Mouse (Mus musculus) intestine, embryonic 14.5 days (tissue): ENCODE results near the gene Slc17a8. TPM values are rescaled to one million over a fixed set of nuclear protein-coding genes. Genes with fewer than 3 reads are reported as not detected.

ENCODE experiments used
- ATAC-seq: fragments of 200-750 bp; cut with Nextera tagmentation; replicated peaks from 2 replicates; pipeline ENCODE4 v1.8.0; 2017; ENCODE audit warnings: low read depth, moderate number of reproducible peaks, moderate TSS enrichment, moderate library complexity; ENCODE audit not compliant: low FRiP score, low TSS enrichment
- DNase-seq: peaks from one replicate; pipeline ENCODE4 v3.0.0-alpha.2; 2018; ENCODE audit warnings: low spot score
- H3K27ac ChIP-seq: fragments of 300-500 bp; sonication (generic); 2 replicates; pipeline ENCODE4 v1.5.1; 2014; ENCODE audit warnings: low read depth, mild to moderate bottlenecking, control low read depth
- H3K27me3 ChIP-seq: fragments of 300-500 bp; sonication (generic); replicated peaks from 2 replicates; pipeline ENCODE4 v1.6.1; 2014; ENCODE audit warnings: low read length, control low read depth; ENCODE audit not compliant: control insufficient read depth, insufficient read depth
- H3K36me3 ChIP-seq: fragments of 300-500 bp; sonication (generic); 2 replicates; pipeline ENCODE4 v1.6.1; 2014; ENCODE audit warnings: low read length, control low read depth; ENCODE audit not compliant: control insufficient read depth, insufficient read depth
- H3K4me1 ChIP-seq: fragments of 300-500 bp; sonication (generic); replicated peaks from 2 replicates; pipeline ENCODE4 v1.6.1; 2014; ENCODE audit warnings: low read length, control low read depth, mixed read lengths; ENCODE audit not compliant: control insufficient read depth, insufficient read depth
- H3K4me2 ChIP-seq: fragments of 300-500 bp; sonication (generic); 2 replicates; pipeline ENCODE4 v1.6.1; 2014; ENCODE audit warnings: low read length
- H3K4me3 ChIP-seq: fragments of 300-500 bp; sonication (generic); 2 replicates; pipeline ENCODE4 v1.5.1; 2014; ENCODE audit warnings: low read depth, low read length, control low read depth, mixed read lengths
- H3K9ac ChIP-seq: fragments of 300-500 bp; sonication (generic); 2 replicates; pipeline ENCODE4 v1.6.1; 2014; ENCODE audit warnings: mild to moderate bottlenecking, low read length
- H3K9me3 ChIP-seq: fragments of 300-500 bp; sonication (generic); 2 replicates; pipeline ENCODE4 v1.6.1; 2016; ENCODE audit warnings: low read length, control low read depth; ENCODE audit not compliant: control insufficient read depth
- WGBS: fragments of 180-500 bp; shearing (Covaris S2); extraction: QIAGEN DNeasy Blood & Tissue Kit; methylation state at CpG from one replicate; pipeline ENCODE4 v1.1.7; 2014; 5-methylcytosine and 5-hydroxymethylcytosine counted together
- polyA plus RNA-seq: library from polyadenylated mRNA; unstranded; fragments of >200 nt; fragmentation: Nextera tagmentation; extraction: Ambion mirVana; gene quantifications from 2 replicates; pipeline ENCODE4 v1.2.1, GENCODE M21; 2014

Gene Slc17a8
- polyA plus RNA-seq, 1 experiment from 2014 or later: not detected

DNA sequence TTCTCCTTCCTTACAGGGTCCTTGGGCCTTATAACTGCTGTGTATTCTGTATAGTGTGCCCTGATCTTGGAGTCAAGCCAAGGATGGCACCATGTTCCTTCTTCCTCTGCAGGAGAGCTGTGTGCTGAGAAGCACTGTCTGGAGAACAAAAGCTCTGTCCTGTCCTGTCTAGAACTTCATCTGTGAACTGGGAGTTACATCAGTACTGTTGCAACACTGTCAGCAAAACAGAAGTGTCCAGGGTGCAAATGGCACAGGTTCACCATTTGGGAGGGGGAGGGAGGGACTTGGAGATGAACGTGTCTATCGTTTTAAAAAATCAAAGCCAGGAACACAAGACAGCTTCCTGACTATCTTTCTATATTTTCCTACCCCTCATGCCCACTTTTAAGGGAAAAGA lies 89.1 kb downstream of the Slc17a8 start:
- Histone ChIP-seq H3K4me2 (no peak overlapping the region), H3K9ac (no peak overlapping the region), H3K36me3 (no peaks in the 10 kb centered on the region), H3K4me1 (peaks cover 6% of the 10 kb centered on the region; the same call in 1 of the 2 replicates), H3K4me3 (no peak overlapping the region), H3K27ac (no peak overlapping the region), H3K9me3 (no peaks in the 10 kb centered on the region), H3K27me3 (no peaks in the 10 kb centered on the region)
- WGBS: 93% methylated on average over 2 of the region's 2 CpGs
- DNase-seq (no peak), ATAC-seq (no peak)

DNA sequence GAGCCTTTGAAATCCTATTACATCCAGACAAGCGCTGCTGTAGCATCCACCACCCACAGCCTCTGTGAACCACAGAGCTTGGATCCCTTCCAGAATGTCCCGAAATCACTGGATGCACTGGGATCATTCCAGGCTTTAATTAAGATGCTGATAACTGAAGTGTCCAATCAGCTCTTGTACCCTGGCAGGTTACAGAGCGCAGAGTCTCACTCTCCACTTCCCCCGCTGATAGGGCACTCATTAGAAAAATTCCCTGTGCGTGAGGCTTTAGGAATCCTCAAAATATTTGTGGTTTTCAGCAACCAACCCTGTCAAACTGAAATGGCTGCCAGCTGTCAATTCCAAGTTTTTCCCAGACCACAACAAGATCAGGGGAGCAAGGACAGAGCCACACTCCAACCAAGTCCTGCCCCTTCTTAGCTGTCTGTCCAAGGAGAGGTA lies 89.8 kb downstream of the Slc17a8 start:
- no peak overlapping the region for H3K4me2 ChIP-seq
- WGBS: 59% methylated on average over 5 of the region's 5 CpGs
- no peaks in the 10 kb centered on the region for H3K9me3 ChIP-seq
- ATAC-seq (no peak), DNase-seq (no peak)
- H3K36me3 ChIP-seq: no peaks in the 10 kb centered on the region
- no peaks in the 10 kb centered on the region for H3K27me3 ChIP-seq
- no peak overlapping the region for H3K9ac ChIP-seq
- H3K27ac ChIP-seq: no peak overlapping the region
- no peak overlapping the region for H3K4me3 ChIP-seq
- peaks cover 6% of the 10 kb centered on the region; the same call in 1 of the 2 replicates for H3K4me1 ChIP-seq

DNA sequence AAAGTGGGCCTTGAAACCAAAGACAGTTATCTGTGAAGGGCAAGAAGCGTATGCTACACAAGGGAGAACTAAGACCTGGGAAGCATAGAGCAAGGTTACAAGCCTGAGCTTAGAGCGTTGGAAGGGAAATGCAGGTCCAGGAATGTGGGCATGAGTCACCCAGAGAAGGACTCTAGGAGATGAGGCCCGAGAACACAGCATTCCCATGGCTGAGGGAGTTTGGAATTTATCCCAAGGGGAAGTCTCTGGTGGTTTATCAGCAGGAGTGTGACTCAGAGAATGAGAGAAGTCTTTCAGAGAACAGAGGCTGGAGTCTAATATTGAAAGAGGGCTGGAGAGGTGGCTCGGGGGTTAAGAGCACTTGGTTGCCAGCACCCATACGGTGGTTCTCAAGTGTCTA lies 94.0 kb downstream of the Slc17a8 start:
- no peaks in the 10 kb centered on the region for H3K9me3 ChIP-seq
- no peak overlapping the region for H3K27ac ChIP-seq
- H3K4me2 ChIP-seq: no peak overlapping the region
- no peaks in the 10 kb centered on the region for H3K4me1 ChIP-seq
- H3K9ac ChIP-seq: no peak overlapping the region
- DNase-seq: no peak
- no peak for ATAC-seq
- 72% methylated on average over 5 of the region's 5 CpGs for WGBS
- H3K4me3 ChIP-seq: no peak overlapping the region
- no peaks in the 10 kb centered on the region for H3K27me3 ChIP-seq
- no peaks in the 10 kb centered on the region for H3K36me3 ChIP-seq

DNA sequence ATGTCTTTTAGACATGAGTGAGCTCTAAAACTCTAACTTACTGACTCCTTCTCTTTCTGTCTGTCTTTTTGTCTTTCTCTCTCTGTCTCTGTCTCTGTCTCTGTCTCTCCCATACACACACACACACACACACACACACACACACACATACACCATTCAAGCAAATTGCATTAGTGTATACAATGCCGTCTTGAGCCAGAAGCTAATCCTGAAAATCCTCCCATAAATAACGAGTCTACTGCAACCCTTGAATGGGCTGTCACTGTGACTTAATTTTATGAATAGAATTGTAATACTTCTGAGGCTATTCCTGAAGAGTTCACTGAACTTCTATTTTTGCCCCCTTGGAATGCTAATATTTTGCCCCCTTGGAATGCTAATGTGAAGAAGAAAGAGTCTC lies 95.2 kb downstream of the Slc17a8 start:
- no peak for ATAC-seq
- H3K27ac ChIP-seq: no peak overlapping the region
- H3K27me3 ChIP-seq: no peaks in the 10 kb centered on the region
- no peak overlapping the region for H3K4me2 ChIP-seq
- no peaks in the 10 kb centered on the region for H3K36me3 ChIP-seq
- no peak overlapping the region for H3K4me3 ChIP-seq
- H3K4me1 ChIP-seq: no peaks in the 10 kb centered on the region
- H3K9me3 ChIP-seq: no peaks in the 10 kb centered on the region
- 58% methylated on average over 2 of the region's 2 CpGs for WGBS
- DNase-seq: no peak
- no peak overlapping the region for H3K9ac ChIP-seq

Other genes with a start within 250 kb of the Slc17a8 start
- 19.3 and 22.3 TPM in 2 replicates for gene Gas2l3, start 177.3 kb downstream of the Slc17a8 start, polyA plus RNA-seq
- 16.2 and 17.8 TPM in 2 replicates for gene Nr1h4, start 87.7 kb downstream of the Slc17a8 start, polyA plus RNA-seq
- gene Scyl2, start 65.0 kb upstream of the Slc17a8 start, polyA plus RNA-seq: 14.3 and 14.5 TPM in 2 replicates
- gene Actr6, start 111.0 kb upstream of the Slc17a8 start, polyA plus RNA-seq: 26.0 and 30.9 TPM in 2 replicates
- gene Uhrf1bp1l, start 123.7 kb upstream of the Slc17a8 start, polyA plus RNA-seq: 29.6 and 32.5 TPM in 2 replicates